Mouse (Mus musculus) heart, embryonic 15.5 days (tissue): ENCODE measurements around the gene Limd1. TPM values are rescaled to one million over a fixed set of nuclear protein-coding genes. Genes with fewer than 3 reads are reported as not detected.
"Not testable (repeated sequence)": the region's sequence is repeated elsewhere in the genome, so short reads cannot be mapped to it uniquely, and the experiment has no call there.

Source experiments
- ATAC-seq: fragments of 200-750 bp; cut with Nextera tagmentation; replicated peaks from 2 replicates; pipeline ENCODE4 v1.8.0; 2017; ENCODE audit warnings: low read depth, moderate TSS enrichment; ENCODE audit not compliant: insufficient number of reproducible peaks, insufficient read depth, low FRiP score
- H3K27ac ChIP-seq: fragments of 300-500 bp; sonication (generic); 2 replicates; pipeline ENCODE4 v1.5.1; 2015; ENCODE audit warnings: mild to moderate bottlenecking, inconsistent platforms
- H3K27me3 ChIP-seq: fragments of 300-500 bp; sonication (generic); 2 replicates; pipeline ENCODE4 v1.6.1; 2015; ENCODE audit warnings: inconsistent platforms
- H3K36me3 ChIP-seq: fragments of 300-500 bp; sonication (generic); 2 replicates; pipeline ENCODE4 v1.6.1; 2015; ENCODE audit warnings: mild to moderate bottlenecking, inconsistent platforms
- H3K4me1 ChIP-seq: fragments of 300-500 bp; sonication (generic); replicated peaks from 2 replicates; pipeline ENCODE4 v1.6.1; 2015; ENCODE audit warnings: inconsistent platforms
- H3K4me2 ChIP-seq: fragments of 300-500 bp; sonication (generic); 2 replicates; pipeline ENCODE4 v1.6.1; 2015; ENCODE audit warnings: inconsistent platforms, mild to moderate bottlenecking, moderate library complexity
- H3K4me3 ChIP-seq: fragments of 300-500 bp; sonication (generic); 2 replicates; pipeline ENCODE4 v1.5.1; 2015; ENCODE audit warnings: mild to moderate bottlenecking, inconsistent platforms
- H3K9ac ChIP-seq: fragments of 300-500 bp; sonication (generic); 2 replicates; pipeline ENCODE4 v1.6.1; 2015; ENCODE audit warnings: mild to moderate bottlenecking, inconsistent platforms
- H3K9me3 ChIP-seq: fragments of 300-500 bp; sonication (generic); replicated peaks from 2 replicates; pipeline ENCODE4 v1.6.1; 2016; ENCODE audit warnings: inconsistent platforms
- WGBS: fragments of 180-500 bp; shearing (Covaris S2); methylation state at CpG from one replicate; pipeline ENCODE4 v1.1.7; 2015; ENCODE audit warnings: mixed read lengths; 5-methylcytosine and 5-hydroxymethylcytosine counted together
- polyA plus RNA-seq: library from polyadenylated mRNA; unstranded; fragments of >200 nt; fragmentation: Nextera tagmentation; extraction: Ambion mirVana; gene quantifications from 2 replicates; pipeline ENCODE4 v1.2.1, GENCODE M21; 2015

Limd1 gene
- 50.3 and 56.1 TPM in 2 replicates for polyA plus RNA-seq

DNA sequence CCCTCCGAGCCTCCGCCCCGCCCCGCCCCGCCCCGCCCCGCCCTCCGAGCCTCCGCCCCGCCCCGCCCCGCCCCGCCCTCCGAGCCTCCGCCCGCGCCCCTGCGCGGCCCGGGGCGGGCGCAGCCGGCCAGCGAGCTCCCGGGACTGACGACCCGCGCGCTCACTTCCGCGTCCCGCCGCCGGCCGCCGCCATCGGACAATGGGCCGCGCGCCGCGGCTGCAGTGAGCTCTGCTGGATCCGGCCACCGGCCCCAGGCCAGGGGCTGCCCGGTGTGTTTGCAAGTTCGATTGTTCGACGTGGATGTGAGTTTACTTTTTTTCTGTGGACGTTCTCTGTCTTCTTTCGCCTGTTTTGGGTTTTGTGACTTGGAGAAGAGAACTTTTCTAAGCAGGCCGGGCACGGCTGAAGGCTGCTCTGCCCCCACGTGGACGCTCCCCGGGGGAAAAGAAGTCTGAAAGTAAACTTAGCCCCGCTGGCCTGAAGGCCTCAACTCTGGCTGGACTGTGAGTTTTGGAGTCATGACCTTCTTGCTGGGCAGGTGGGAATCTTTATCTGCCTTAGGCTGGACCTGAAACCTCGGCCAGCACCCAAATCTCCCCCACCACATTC is at the start of gene Limd1:
Gene Limd1, plus strand, starts transcription at position 121 of the 610 bp plus-strand sequence.
- Histone ChIP-seq H3K4me2 (peak within 1 kb of the TSS; percentile 96), H3K4me1 (peaks cover 57% of the 10 kb centered on the region), H3K27ac (peak within 1 kb of the TSS; percentile 93), H3K4me3 (peak within 1 kb of the TSS; percentile 68), H3K9me3 (no peaks in the 10 kb centered on the region), H3K27me3 (no peaks in the 10 kb centered on the region), H3K9ac (peak within 1 kb of the TSS; percentile 79), H3K36me3 (peaks cover 5% of the 10 kb centered on the region; the same call in 1 of the 2 replicates)
- ATAC-seq = peak; percentile 89
- whole genome bisulfite sequencing = under 1% methylated on average over 28 of the region's 57 CpGs

DNA sequence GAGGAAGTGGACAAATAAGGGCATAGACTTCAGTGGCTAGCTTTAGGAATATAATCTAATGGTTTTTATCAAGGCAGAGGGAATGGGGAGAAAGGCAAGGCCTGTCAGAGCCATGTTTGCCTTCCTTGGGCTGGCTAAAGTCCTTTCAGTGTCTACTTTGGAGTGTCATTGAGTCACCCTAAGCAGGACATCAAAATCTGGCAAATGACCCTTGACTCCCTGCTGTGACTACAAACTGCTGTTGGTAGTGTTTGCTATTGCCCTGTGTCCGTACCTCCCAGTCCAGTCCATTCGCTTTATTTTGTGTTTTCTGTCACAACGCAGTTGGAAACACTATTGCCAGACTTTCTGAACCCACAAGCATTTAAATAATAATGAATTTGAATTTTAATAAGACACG is 48.6 kb upstream of the Limd1 start:
- H3K9ac ChIP-seq = no peak overlapping the region
- no peaks in the 10 kb centered on the region for H3K9me3 ChIP-seq
- H3K27me3 ChIP-seq = no peaks in the 10 kb centered on the region
- H3K27ac ChIP-seq = no peak overlapping the region
- H3K36me3 ChIP-seq = peaks cover 6% of the 10 kb centered on the region; the same call in 1 of the 2 replicates
- no peak overlapping the region for H3K4me3 ChIP-seq
- no peaks in the 10 kb centered on the region for H3K4me1 ChIP-seq
- H3K4me2 ChIP-seq = no peak overlapping the region
- whole genome bisulfite sequencing = 87% methylated on average over 4 of the region's 4 CpGs
- no peak for ATAC-seq

DNA sequence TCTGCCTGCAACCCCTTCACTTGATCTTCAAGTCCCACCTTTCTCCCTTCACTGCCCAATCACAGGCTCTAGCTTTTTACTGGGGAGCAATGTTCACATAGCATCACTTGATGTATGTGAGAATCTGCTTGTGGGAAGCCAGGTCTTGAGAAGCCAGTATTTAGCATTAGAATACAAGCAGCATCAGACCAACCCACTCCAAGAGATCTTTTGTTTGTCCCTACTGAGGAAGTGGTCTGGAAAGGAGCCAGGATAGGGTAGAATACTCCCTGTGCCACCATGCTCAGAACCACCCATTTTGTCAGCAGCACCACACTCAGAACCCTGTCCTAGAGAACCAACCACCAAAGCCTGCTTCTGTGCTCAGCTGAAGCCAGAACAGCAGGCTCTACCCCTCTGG is 47.5 kb upstream of the Limd1 start:
- Histone ChIP-seq H3K27me3 (no peaks in the 10 kb centered on the region), H3K9ac (no peak overlapping the region), H3K36me3 (peaks cover 8% of the 10 kb centered on the region; the same call in 1 of the 2 replicates), H3K9me3 (no peaks in the 10 kb centered on the region), H3K4me1 (no peaks in the 10 kb centered on the region), H3K4me3 (no peak overlapping the region), H3K27ac (no peak overlapping the region), H3K4me2 (no peak overlapping the region)
- no peak for ATAC-seq

DNA sequence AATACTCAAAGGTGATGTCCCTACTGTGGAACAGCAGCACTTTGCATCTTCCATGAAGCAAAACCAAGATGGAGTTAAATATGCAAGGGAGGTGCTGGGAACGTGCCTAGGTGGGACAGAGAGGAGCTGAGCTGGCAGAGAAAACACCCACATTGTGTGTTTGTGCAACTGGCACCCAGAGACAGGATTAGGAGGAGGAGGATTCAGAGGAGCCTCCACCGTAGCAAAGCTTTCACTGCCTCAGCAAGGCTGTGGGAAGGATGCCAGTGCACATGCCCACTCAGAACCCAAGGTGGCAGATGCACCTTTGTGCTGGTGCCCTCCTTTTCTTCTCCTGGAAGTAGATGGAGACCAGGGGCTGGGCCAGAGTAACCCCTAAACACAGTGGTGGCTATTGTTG is 40.3 kb upstream of the Limd1 start:
- Histone ChIP-seq H3K4me1 (no peaks in the 10 kb centered on the region), H3K4me2 (no peak overlapping the region), H3K27ac (no peak overlapping the region), H3K36me3 (peaks cover 10% of the 10 kb centered on the region; the same call in 1 of the 2 replicates), H3K9me3 (no peaks in the 10 kb centered on the region), H3K9ac (no peak overlapping the region), H3K27me3 (no peaks in the 10 kb centered on the region), H3K4me3 (no peak overlapping the region)
- no peak for ATAC-seq
- 82% methylated on average over 2 of the region's 2 CpGs for WGBS

DNA sequence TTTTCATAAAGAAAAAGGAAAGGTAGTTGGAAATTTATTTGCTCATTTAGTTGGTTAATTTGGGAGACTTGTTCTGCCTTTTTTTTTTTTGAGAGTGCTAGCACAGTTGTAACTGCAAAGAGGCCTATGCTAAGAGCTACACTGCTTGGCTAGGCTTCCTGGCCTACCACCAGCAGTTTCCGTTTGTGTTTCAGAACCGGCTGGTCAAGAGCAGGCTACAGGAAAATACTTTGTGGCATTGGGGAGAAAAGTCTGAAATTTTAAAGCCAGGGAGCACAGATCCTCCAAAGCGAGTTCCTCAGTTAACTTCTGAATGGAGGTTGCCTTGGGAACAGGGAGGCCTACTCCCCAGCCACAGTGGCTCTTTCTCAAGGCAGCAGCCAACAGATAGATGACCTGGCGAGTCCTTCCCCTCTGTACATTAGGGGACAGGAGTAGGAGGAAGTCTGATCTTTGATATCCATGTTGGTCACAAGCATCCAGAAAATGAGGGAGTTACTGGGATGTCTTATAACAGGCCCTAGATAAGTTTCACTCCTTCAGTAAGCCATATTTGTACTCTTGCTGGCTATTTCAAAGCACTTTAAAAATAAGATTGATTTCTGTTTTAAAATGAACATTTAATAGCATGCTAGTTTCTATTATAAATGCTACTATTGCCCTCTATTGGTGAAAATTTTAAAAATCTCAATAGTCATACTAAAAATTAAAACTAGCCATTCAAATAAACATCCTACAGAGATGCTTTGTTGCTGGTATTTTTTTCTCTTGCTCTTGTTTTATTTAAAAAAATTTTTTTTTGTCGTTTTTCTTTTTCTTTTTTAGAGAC is 38.1 kb upstream of the Limd1 start:
- Histone ChIP-seq H3K27ac (0 out of 2 replicates have a peak overlapping the region, but pooled peaks have one; percentile 21), H3K4me1 (no peaks in the 10 kb centered on the region), H3K4me3 (no peak overlapping the region), H3K9me3 (no peaks in the 10 kb centered on the region), H3K9ac (no peak overlapping the region), H3K4me2 (no peak overlapping the region), H3K27me3 (no peaks in the 10 kb centered on the region), H3K36me3 (peaks cover 10% of the 10 kb centered on the region; the same call in 1 of the 2 replicates)
- WGBS = 56% methylated on average over 5 of the region's 5 CpGs
- no peak for ATAC-seq

DNA sequence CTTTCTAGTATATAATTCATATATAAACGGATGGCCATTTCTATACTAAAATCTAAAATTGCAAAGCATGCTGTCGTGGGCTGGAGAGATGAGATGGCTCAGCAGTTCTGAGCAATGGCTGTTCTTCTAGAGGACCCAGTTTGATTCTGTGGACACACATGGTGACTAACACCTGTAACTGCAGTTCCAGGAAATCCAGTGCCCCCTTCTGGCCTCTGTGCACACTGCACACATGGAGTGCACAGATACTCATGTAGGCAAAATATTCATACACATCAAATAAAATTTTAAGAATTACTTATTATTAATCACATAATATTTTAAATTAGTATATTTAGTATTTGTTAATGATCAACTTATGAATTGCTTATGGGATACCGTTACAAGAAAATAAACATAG is 31.4 kb upstream of the Limd1 start:
- WGBS = 97% methylated on average over 3 of the region's 3 CpGs
- H3K27ac ChIP-seq, H3K27me3 ChIP-seq, ATAC-seq, H3K9ac ChIP-seq, H3K36me3 ChIP-seq, H3K4me1 ChIP-seq, H3K9me3 ChIP-seq, H3K4me2 ChIP-seq, H3K4me3 ChIP-seq: not testable (repeated sequence)

DNA sequence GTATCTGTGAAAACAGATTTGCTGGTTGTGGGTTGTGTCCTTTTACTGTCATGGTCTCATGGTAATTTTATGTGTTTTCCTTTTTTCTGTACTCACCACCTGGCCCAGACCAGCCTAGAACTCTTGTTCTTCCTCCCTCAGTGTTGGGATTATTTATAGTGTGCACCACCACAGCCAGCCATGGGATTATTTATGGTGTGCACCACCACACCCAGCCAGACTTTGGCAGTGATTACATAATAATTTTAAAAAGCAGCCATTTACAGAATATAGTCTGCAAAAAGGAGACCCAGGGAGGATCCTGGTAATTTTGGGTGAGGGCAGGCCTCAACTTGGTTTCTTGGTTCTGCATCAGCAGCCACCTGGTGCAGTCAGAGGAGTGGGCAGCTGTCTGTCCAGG is 29.9 kb upstream of the Limd1 start:
- Histone ChIP-seq H3K4me3 (no peak overlapping the region), H3K27ac (no peak overlapping the region), H3K36me3 (0 out of 2 replicates have a peak, but pooled peaks cover 9% of the 10 kb centered on the region), H3K4me1 (no peaks in the 10 kb centered on the region), H3K9ac (no peak overlapping the region), H3K4me2 (no peak overlapping the region), H3K27me3 (no peaks in the 10 kb centered on the region), H3K9me3 (no peaks in the 10 kb centered on the region)
- ATAC-seq = no peak

DNA sequence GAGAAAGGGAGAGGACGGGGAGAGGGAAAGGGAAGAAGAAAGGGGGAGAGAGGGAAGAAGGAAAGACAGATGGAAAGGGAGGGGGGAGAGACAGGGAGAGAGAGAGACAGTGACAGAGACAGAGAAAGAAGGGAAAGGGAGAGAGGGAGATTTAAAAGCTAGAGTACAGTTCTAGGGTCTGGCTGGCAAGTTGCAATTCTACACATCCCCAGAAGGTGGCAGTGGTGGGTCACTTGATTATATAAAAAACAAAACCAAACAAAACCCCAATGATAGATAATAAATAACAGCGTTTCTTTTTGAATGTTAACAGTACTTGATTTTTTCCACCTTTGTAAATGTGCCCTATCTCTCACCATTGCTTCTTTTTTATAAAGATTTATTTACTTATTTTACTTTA is 28.3 kb upstream of the Limd1 start:
- Histone ChIP-seq H3K36me3 (0 out of 2 replicates have a peak, but pooled peaks cover 9% of the 10 kb centered on the region), H3K4me1 (no peaks in the 10 kb centered on the region), H3K27me3 (no peaks in the 10 kb centered on the region), H3K4me2 (no peak overlapping the region), H3K27ac (no peak overlapping the region), H3K4me3 (no peak overlapping the region), H3K9ac (no peak overlapping the region), H3K9me3 (no peaks in the 10 kb centered on the region)
- WGBS = 49% methylated on average over 2 of the region's 2 CpGs
- ATAC-seq = no peak

DNA sequence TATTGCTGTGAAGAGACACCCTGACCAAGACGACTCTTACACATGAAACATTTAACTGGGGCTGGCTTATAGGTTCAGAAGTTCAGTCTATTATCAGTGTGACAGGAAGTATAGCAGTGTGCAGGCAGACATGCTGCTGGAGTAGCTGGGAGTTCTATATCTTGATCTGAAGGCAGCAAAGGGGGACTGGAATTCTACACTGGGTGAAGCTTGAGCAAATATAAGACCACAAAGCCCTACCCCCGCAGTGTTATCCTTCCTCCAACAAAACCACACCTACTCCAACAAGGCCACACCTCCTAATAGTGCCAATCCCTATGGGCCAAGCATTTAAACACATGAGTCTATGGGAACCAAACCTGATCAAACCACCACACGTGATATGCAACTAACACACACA is 26.7 kb upstream of the Limd1 start:
- Histone ChIP-seq H3K9me3 (no peaks in the 10 kb centered on the region), H3K27me3 (no peaks in the 10 kb centered on the region), H3K4me2 (no peak overlapping the region), H3K36me3 (0 out of 2 replicates have a peak, but pooled peaks cover 9% of the 10 kb centered on the region), H3K9ac (no peak overlapping the region), H3K4me1 (peaks cover 8% of the 10 kb centered on the region), H3K4me3 (no peak overlapping the region), H3K27ac (no peak overlapping the region)
- no peak for ATAC-seq
- 61% methylated on average over 3 of the region's 3 CpGs for WGBS

DNA sequence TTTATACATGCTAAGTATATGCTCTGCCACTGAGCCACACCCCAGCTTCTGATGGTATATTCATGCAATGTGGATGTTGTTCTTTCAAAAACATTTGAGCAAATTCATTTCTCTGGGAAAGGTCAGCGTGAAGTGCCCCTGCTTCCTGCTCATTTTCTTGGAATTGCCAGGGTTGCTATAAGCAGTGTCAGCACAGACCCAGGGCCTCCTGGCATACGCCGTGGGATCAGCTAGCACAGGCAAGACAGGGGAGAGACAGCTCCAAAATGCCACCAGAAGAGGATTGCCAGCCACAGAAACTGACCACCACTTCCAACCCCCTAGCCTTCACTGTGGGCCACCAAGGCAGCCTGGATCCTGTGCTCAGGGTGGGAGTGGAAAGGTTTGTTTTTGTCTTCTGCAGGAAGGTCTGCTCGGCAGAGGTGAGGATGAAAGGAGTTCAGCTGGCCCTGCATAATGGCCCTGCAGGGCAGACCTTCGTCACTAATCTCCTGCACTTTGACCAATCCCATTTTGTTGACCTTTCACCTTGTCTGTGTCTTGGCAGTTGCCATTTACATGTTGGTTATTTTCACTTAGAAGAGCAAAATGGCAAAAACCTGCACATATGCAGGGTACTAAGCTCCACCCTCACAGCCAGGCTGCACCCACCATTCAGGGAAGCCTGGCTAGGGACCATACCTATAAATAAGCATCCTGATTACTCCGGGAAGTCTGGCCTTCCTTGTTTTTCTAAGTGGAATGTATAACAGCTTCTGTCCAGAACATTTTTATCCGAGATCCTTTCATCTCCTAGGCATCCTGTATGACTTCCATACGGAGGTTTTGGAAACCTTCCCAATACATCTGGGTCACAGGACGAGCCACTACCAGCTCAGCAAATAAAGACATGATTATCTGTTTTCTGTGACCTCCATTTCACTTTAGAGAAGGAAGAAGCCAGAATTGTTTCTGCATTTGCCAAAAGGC is 21.6 kb upstream of the Limd1 start:
- Histone ChIP-seq H3K27me3 (no peaks in the 10 kb centered on the region), H3K36me3 (peaks cover 9% of the 10 kb centered on the region; the same call in 1 of the 2 replicates), H3K9ac (0 out of 2 replicates have a peak overlapping the region, but pooled peaks have one; percentile 26), H3K9me3 (no peaks in the 10 kb centered on the region), H3K27ac (peak overlapping the region; percentile 87), H3K4me1 (peaks cover 22% of the 10 kb centered on the region), H3K4me3 (no peak overlapping the region), H3K4me2 (peak overlapping the region; percentile 27; the same call in 1 of the 2 replicates)
- 36% methylated on average over 9 of the region's 9 CpGs for WGBS
- no peak for ATAC-seq

DNA sequence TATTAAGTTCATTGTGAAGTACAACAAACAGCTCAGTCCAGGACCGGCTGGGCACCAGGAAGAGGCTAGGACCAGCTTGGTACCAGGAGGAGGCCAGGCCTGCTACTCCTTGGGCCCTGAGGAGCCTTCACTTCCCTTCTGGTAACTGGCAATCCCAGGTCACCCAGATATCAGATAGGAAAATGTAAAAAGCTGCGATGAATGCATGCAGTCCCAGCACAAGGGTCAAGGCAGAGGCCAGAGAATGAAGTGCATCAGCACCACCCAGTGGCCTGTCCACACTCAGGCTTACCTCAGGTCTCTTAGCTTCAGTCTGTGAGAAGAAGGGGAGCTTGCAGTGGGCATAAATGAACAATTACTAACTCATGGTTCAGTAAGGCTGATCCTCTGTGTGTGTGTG is 20.9 kb upstream of the Limd1 start:
- peak overlapping the region; percentile 87 for H3K27ac ChIP-seq
- no peak for ATAC-seq
- H3K27me3 ChIP-seq = no peaks in the 10 kb centered on the region
- no peak overlapping the region for H3K9ac ChIP-seq
- 21% methylated on average over 2 of the region's 2 CpGs for WGBS
- no peak overlapping the region for H3K4me3 ChIP-seq
- peaks cover 6% of the 10 kb centered on the region; the same call in 1 of the 2 replicates for H3K36me3 ChIP-seq
- H3K4me1 ChIP-seq = peaks cover 22% of the 10 kb centered on the region
- peak overlapping the region; percentile 27; the same call in 1 of the 2 replicates for H3K4me2 ChIP-seq
- H3K9me3 ChIP-seq = no peaks in the 10 kb centered on the region
